Mouse (Mus musculus): ENCODE results near the gene Rnaseh2b.

Rnaseh2b gene

GRCm38 (mm10) chr14:62311672-62312071 is 19.3 kb downstream of the Rnaseh2b start:
- no peak for DNase-seq (ENCODE audit: low spot score in 2 of 2)

- no peak for DNase-seq (ENCODE audit: low spot score in 2 of 2)
These were observed 30.4 kb downstream of the Rnaseh2b start for GRCm38 (mm10) chr14:62322581-62323344.

GRCm38 (mm10) chr14:62323457-62323856 is 31.1 kb downstream of the Rnaseh2b start:
- no peak for DNase-seq (ENCODE audit: low spot score in 2 of 2)

GRCm38 (mm10) chr14:62324943-62325342 is 32.6 kb downstream of the Rnaseh2b start:
- no peak for DNase-seq (ENCODE audit: low spot score in 2 of 2)

GRCm38 (mm10) chr14:62326026-62326425 is 33.6 kb downstream of the Rnaseh2b start:
- no peak for DNase-seq (ENCODE audit: low spot score in 2 of 2)

GRCm38 (mm10) chr14:62327171-62327570 is 34.8 kb downstream of the Rnaseh2b start:
- DNase-seq (ENCODE audit: low spot score in 2 of 2): no peak

GRCm38 (mm10) chr14:62328606-62329005 is 36.2 kb downstream of the Rnaseh2b start:
- no peak for DNase-seq (ENCODE audit: low spot score in 2 of 2)

GRCm38 (mm10) chr14:62329631-62330030 is 37.2 kb downstream of the Rnaseh2b start:
- DNase-seq (ENCODE audit: low spot score in 2 of 2): no peak

GRCm38 (mm10) chr14:62331457-62331856 is 39.1 kb downstream of the Rnaseh2b start:
- DNase-seq (ENCODE audit: low spot score in 2 of 2): no peak

- peak; percentile 74 to 79 for DNase-seq (ENCODE audit: low spot score in 2 of 2)
These were observed 39.7 kb downstream of the Rnaseh2b start for GRCm38 (mm10) chr14:62331866-62332619.

- DNase-seq (ENCODE audit: low spot score in 2 of 2): no peak
These were observed 41.7 kb downstream of the Rnaseh2b start for GRCm38 (mm10) chr14:62333909-62334687.

- no peak for DNase-seq (ENCODE audit: low spot score in 2 of 2)
These were observed 46.8 kb downstream of the Rnaseh2b start for GRCm38 (mm10) chr14:62339196-62339595.

GRCm38 (mm10) chr14:62341887-62342642 is 49.7 kb downstream of the Rnaseh2b start:
- DNase-seq (ENCODE audit: low spot score in 2 of 2): no peak

GRCm38 (mm10) chr14:62342643-62343144 is 50.3 kb downstream of the Rnaseh2b start:
- no peak for DNase-seq (ENCODE audit: low spot score in 2 of 2)

- no peak for DNase-seq (ENCODE audit: low spot score in 2 of 2)
These were observed 54.2 kb downstream of the Rnaseh2b start for GRCm38 (mm10) chr14:62346570-62346969.

- peak in 1 of 2 experiments; percentile 22 for DNase-seq (ENCODE audit: low spot score in 2 of 2)
These were observed 54.7 kb downstream of the Rnaseh2b start for GRCm38 (mm10) chr14:62347103-62347502.

- DNase-seq (ENCODE audit: low spot score in 2 of 2): no peak
These were observed 57.4 kb downstream of the Rnaseh2b start for GRCm38 (mm10) chr14:62349786-62350185.

GRCm38 (mm10) chr14:62350186-62350585 is 57.8 kb downstream of the Rnaseh2b start:
- DNase-seq (ENCODE audit: low spot score in 2 of 2): no peak

GRCm38 (mm10) chr14:62350890-62351289 is 58.5 kb downstream of the Rnaseh2b start:
- no peak for DNase-seq (ENCODE audit: low spot score in 2 of 2)

GRCm38 (mm10) chr14:62353372-62353771 is 61.0 kb downstream of the Rnaseh2b start:
- no peak for DNase-seq (ENCODE audit: low spot score in 2 of 2)

GRCm38 (mm10) chr14:62353793-62354192 is 61.4 kb downstream of the Rnaseh2b start:
- no peak for DNase-seq (ENCODE audit: low spot score in 2 of 2)

Measured in natural killer cell, adult 2 months (primary cell).